Mouse (Mus musculus): ENCODE data around the gene Lbh.

DNA sequence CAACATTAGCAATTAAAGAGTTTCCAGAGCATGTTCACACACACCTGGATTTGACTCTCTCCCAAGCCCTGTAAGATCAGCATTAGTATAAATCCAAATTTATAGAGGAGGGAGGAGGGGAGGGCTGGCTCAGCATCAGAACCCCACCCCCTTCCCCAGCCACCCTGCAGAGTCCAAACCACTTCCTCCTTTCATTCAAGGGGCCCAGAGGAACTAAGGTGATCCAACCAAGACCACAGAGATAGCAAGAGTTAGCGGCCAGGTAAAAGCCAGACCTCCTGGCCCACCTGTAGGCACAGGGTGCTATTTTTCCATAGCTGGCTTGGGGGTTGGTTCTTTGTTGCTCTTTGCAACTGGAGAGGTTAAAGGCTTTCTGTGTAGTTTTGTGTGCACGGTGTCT lies 16.0 kb downstream of the Lbh start:
- no peak for TF ChIP-seq CTCF (IDR thresholded peaks at IDR 0.05; ENCODE audit: borderline replicate concordance, insufficient read depth, low read length)
- no peak for TF ChIP-seq POLR2A (IDR thresholded peaks at IDR 0.05; ENCODE audit: low read depth, low read length)

All from embryonic fibroblast, embryonic 13.5 days (primary cell).